Mouse (Mus musculus): ENCODE results near the gene Chd4. TPM values are rescaled to one million over a fixed set of nuclear protein-coding genes. Genes with fewer than 3 reads are reported as not detected.
"Not testable (repeated sequence)": the region's sequence is repeated elsewhere in the genome, so short reads cannot be mapped to it uniquely, and the experiment has no call there.

Gene Chd4
- polyA plus RNA-seq (2016; fragmentation: Nextera tagmentation; extraction: Ambion mirVana) = 38.3 and 40.5 TPM in 2 replicates

DNA sequence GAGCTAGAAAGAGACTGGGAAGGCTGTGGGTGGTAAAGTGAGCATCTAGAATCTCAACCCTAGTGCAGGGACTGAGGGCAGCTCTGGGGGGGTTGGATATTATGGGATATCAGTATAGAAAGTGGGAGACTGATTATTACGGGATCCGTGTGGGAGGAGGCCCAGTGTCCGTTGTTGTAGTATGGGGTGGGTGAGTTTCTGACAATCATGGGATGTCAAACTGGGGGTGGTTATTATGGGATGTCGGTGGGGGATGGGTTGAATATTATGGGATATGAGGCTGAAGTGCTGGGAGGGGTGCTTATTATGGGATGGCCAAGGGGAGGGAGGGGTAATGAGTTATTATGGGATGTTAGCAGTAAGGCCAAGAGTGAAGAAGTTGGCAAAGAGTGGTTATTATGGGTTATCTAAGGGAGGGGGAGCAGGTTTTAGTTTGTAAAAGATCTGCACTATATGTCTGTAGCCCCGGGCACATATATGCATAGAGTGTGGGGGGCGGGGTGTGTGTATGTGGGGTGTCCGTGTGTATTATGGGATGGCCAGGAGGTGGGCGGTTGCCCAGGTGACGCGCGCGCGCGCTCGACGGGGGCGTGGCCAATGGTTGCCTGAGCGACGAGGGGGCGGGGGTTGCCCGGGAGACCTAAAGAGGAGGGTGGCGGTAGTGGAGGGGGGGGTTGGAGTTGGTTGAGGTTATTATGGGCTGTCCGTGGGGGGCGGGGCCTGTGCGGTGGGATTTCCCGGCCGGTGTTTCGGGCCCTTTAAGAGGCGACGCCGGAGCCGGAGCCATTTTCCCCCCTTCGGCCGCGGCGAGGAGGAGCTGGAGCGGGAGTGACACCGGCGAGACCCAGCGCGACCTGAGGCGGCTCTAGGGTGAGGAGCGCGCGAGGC, at the start of gene Chd4:
Chd4 (plus strand) TSS at position 591 of the 888 bp plus-strand sequence.
- no peaks in the 10 kb centered on the region for H3K27me3 ChIP-seq (replicated peaks)
- peak; percentile 73 for ATAC-seq
- peaks cover 30% of the 10 kb centered on the region for H3K36me3 ChIP-seq
- peak within 1 kb of the TSS; percentile 98 for H3K4me3 ChIP-seq
- 5% methylated on average over 39 of the region's 45 CpGs for WGBS (ENCODE audit: insufficient replicate concordance)
- H3K9ac ChIP-seq = peak within 1 kb of the TSS; percentile 96
- H3K9me3 ChIP-seq (replicated peaks) = no peaks in the 10 kb centered on the region
- peak within 1 kb of the TSS; percentile 99 for H3K4me2 ChIP-seq
- peaks cover 62% of the 10 kb centered on the region for H3K4me1 ChIP-seq
- peak within 1 kb of the TSS; percentile 95 for H3K27ac ChIP-seq

DNA sequence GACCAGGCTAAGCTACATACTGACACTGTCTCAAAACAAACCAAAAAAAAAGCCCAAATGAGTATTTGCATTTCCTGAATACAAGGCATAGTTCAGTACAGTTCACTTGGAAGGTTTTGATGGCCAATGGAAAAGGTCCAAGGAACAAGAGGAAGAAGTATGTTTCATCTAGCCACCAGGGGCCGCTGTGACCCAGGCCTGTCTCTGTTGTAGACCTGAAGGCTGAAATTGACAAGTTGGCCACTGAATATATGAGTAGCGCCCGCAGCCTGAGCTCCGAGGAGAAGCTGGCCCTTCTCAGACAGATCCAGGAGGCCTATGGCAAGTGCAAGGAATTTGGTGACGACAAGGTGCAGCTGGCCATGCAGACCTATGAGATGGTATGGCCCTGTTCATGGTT, 49.1 kb upstream of the Chd4 start:
- 39% methylated on average over 5 of the region's 5 CpGs for WGBS (ENCODE audit: insufficient replicate concordance)
- H3K4me2 ChIP-seq = no peak overlapping the region
- no peak overlapping the region for H3K9ac ChIP-seq
- no peak overlapping the region for H3K4me3 ChIP-seq
- no peaks in the 10 kb centered on the region for H3K9me3 ChIP-seq (replicated peaks)
- 0 out of 2 replicates have a peak, but pooled peaks have one; percentile 14 for ATAC-seq
- no peaks in the 10 kb centered on the region for H3K27me3 ChIP-seq (replicated peaks)
- H3K27ac ChIP-seq = no peak overlapping the region
- peaks cover 76% of the 10 kb centered on the region for H3K36me3 ChIP-seq
- H3K4me1 ChIP-seq = peaks cover 22% of the 10 kb centered on the region

GRCm38 (mm10) chr6:125049678-125050077, 46.1 kb upstream of the Chd4 start, which contains the start of gene Acrbp:
Gene Acrbp, plus strand, starts transcription at chr6:125049689.
- Histone ChIP-seq H3K9me3 (replicated peaks) (no peaks in the 10 kb centered on the region), H3K36me3 (peaks cover 74% of the 10 kb centered on the region), H3K4me1 (peaks cover 14% of the 10 kb centered on the region), H3K27me3 (replicated peaks) (no peaks in the 10 kb centered on the region), H3K4me3 (no peak within 1 kb of the TSS), H3K9ac (no peak within 1 kb of the TSS), H3K4me2 (peak within 1 kb of the TSS; percentile 36), H3K27ac (no peak within 1 kb of the TSS)
- 37% methylated on average over 20 of the region's 20 CpGs for WGBS (ENCODE audit: insufficient replicate concordance)
- no peak; the same call in 1 of the 2 replicates for ATAC-seq

DNA sequence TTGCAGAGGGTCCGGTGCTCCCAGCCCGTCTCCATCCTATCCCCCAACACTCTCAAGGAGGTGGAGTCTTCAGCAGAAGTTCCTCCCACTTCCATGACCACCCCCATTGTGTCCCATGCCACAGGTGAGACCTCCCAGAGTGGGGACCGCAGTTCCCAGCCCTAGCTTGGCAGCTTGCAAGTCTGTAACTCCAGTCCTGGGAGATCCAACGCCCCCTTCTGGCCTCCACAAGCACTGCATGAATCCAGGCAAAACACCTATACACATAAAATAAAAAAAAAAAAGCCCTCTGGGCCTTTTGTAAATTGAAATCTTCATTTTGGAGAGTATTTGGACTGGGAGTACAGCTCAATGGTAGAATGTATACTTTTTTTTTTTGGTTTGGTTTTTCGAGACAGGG, 44.5 kb upstream of the Chd4 start:
- WGBS (ENCODE audit: insufficient replicate concordance) = 66% methylated on average over 5 of the region's 5 CpGs
- Histone ChIP-seq H3K9me3 (replicated peaks) (no peaks in the 10 kb centered on the region), H3K4me3 (no peak overlapping the region), H3K27me3 (replicated peaks) (no peaks in the 10 kb centered on the region), H3K4me2 (no peak overlapping the region), H3K36me3 (peaks cover 61% of the 10 kb centered on the region), H3K27ac (no peak overlapping the region), H3K9ac (no peak overlapping the region), H3K4me1 (peaks cover 14% of the 10 kb centered on the region)
- no peak for ATAC-seq

DNA sequence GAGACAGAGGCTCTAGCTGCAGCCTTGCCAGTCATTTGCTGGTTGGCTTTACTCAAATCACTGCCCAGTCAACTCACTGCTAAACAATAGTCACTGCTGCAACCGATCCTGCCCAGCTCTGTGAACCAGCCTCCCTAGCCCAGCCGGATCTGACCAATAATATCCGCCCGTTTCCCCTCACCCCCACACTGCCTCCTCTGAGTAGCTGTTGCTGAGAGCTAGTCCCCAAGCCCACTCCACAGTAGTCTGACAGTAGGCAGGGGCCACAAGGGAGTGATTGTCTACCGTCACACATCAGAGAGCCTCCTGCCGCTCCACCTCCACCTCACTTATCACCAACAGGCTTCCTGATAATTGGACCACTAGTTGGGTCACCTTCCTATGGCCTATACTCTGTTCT, 34.3 kb upstream of the Chd4 start:
- Histone ChIP-seq H3K27ac (no peak overlapping the region), H3K4me2 (no peak overlapping the region; the same call in 1 of the 2 replicates), H3K4me3 (no peak overlapping the region), H3K36me3 (no peaks in the 10 kb centered on the region), H3K9me3 (replicated peaks) (no peaks in the 10 kb centered on the region), H3K4me1 (peaks cover 46% of the 10 kb centered on the region), H3K27me3 (replicated peaks) (peaks cover 20% of the 10 kb centered on the region), H3K9ac (peak overlapping the region; percentile 13)
- 19% methylated on average over 6 of the region's 6 CpGs for WGBS (ENCODE audit: insufficient replicate concordance)
- peak; percentile 16 for ATAC-seq

DNA sequence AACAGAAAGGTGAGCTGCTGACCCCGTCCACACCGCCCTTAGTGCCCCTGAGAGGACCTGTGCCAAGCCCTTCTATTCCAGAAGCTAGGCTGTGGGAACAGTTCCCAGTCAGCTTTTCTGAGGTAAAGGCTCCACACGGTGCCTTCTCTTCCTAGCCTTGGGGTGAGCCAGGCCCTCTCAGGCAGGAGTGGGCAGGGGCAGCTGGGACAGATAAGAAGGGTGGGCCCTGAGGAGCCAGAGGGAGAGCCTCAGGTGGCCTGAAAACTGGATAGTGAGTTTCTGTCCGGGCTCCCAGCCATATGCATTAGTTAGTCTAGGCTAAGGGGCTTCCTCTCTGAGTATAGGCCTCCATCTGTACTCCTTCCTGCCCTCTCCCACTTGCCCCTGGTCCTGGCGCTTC, 33.3 kb upstream of the Chd4 start:
- peak; percentile 75 for ATAC-seq
- Histone ChIP-seq H3K4me1 (peaks cover 53% of the 10 kb centered on the region), H3K27ac (peak overlapping the region; percentile 15; the same call in 1 of the 2 replicates), H3K4me3 (no peak overlapping the region), H3K4me2 (peak overlapping the region; percentile 37), H3K36me3 (no peaks in the 10 kb centered on the region), H3K9me3 (replicated peaks) (no peaks in the 10 kb centered on the region), H3K9ac (peak overlapping the region; percentile 35; the same call in 1 of the 2 replicates), H3K27me3 (replicated peaks) (peaks cover 20% of the 10 kb centered on the region)
- 54% methylated on average over 5 of the region's 5 CpGs for WGBS (ENCODE audit: insufficient replicate concordance)

DNA sequence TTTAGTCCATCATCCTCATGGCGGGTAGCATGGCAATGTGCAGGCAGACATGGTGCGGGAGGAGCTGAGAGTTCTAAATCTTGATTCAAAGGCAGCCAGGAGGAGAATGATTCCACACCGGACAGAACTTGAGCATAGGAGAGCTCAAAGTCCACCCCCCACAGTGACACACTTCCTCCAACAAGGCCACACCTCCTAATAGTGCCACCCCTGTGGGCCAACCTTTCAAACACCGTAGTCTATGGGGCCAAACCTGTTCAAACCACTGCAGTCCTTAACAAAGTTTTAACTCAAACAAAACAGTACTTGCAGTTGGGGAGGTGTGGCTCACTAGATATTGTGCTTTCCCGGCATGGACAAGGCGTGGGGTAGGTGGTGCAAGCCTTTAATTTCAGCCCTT, 31.9 kb upstream of the Chd4 start:
- 73% methylated on average over 6 of the region's 6 CpGs for WGBS (ENCODE audit: insufficient replicate concordance)
- Histone ChIP-seq H3K9ac (no peak overlapping the region), H3K27me3 (replicated peaks) (peaks cover 16% of the 10 kb centered on the region), H3K4me3 (no peak overlapping the region), H3K4me1 (peaks cover 45% of the 10 kb centered on the region), H3K4me2 (no peak overlapping the region), H3K36me3 (no peaks in the 10 kb centered on the region), H3K9me3 (replicated peaks) (no peaks in the 10 kb centered on the region), H3K27ac (no peak overlapping the region)
- ATAC-seq = no peak

- not testable (repeated sequence) for ATAC-seq; H3K9me3 ChIP-seq (replicated peaks); H3K4me2 ChIP-seq; H3K9ac ChIP-seq; H3K4me3 ChIP-seq; H3K27ac ChIP-seq; H3K36me3 ChIP-seq
- 29% methylated on average over 1 of the region's 1 CpGs for WGBS (ENCODE audit: insufficient replicate concordance)
- peaks cover 16% of the 10 kb centered on the region for H3K27me3 ChIP-seq (replicated peaks)
- peaks cover 50% of the 10 kb centered on the region for H3K4me1 ChIP-seq
Measured at GRCm38 (mm10) chr6:125065223-125065622, 30.6 kb upstream of the Chd4 start.

- Histone ChIP-seq H3K9ac (peak within 1 kb of the TSS; percentile 35; the same call in 1 of the 2 replicates), H3K4me1 (peaks cover 58% of the 10 kb centered on the region), H3K36me3 (no peaks in the 10 kb centered on the region), H3K27ac (no peak within 1 kb of the TSS), H3K27me3 (replicated peaks) (no peaks in the 10 kb centered on the region; the same call in 1 of the 2 replicates), H3K9me3 (replicated peaks) (no peaks in the 10 kb centered on the region), H3K4me3 (no peak within 1 kb of the TSS), H3K4me2 (peak within 1 kb of the TSS; percentile 39)
- ATAC-seq = no peak
- 41% methylated on average over 8 of the region's 8 CpGs for WGBS (ENCODE audit: insufficient replicate concordance)
Measured at GRCm38 (mm10) chr6:125067571-125067995, 28.2 kb upstream of the Chd4 start, which contains the start of gene Lpar5. Gene Lpar5, plus strand, starts transcription at chr6:125067920.

GRCm38 (mm10) chr6:125071170-125071895, 24.4 kb upstream of the Chd4 start:
- Histone ChIP-seq H3K9ac (peak overlapping the region; percentile 13), H3K4me1 (peaks cover 43% of the 10 kb centered on the region), H3K4me2 (peak overlapping the region; percentile 73), H3K27ac (peak overlapping the region; percentile 83), H3K9me3 (replicated peaks) (no peaks in the 10 kb centered on the region), H3K4me3 (peak overlapping the region; percentile 40), H3K36me3 (no peaks in the 10 kb centered on the region), H3K27me3 (replicated peaks) (no peaks in the 10 kb centered on the region; the same call in 1 of the 2 replicates)
- 14% methylated on average over 18 of the region's 18 CpGs for WGBS (ENCODE audit: insufficient replicate concordance)
- ATAC-seq = peak; percentile 95

GRCm38 (mm10) chr6:125071896-125072279, 23.9 kb upstream of the Chd4 start:
- Histone ChIP-seq H3K27ac (peak overlapping the region; percentile 83), H3K36me3 (no peaks in the 10 kb centered on the region), H3K4me2 (peak overlapping the region; percentile 73), H3K9ac (peak overlapping the region; percentile 13), H3K27me3 (replicated peaks) (no peaks in the 10 kb centered on the region; the same call in 1 of the 2 replicates), H3K4me3 (peak overlapping the region; percentile 40), H3K4me1 (peaks cover 43% of the 10 kb centered on the region), H3K9me3 (replicated peaks) (no peaks in the 10 kb centered on the region)
- 18% methylated on average over 2 of the region's 2 CpGs for WGBS (ENCODE audit: insufficient replicate concordance)
- ATAC-seq = no peak

Measured in liver, embryonic 12.5 days (tissue).